Mouse (Mus musculus): ENCODE results near the gene Kif19a.
A peak's percentile ranks its signal among the peaks of the same experiment; 100 is the strongest.

The Kif19a gene

GRCm38 (mm10) chr11:114809371-114809770 is 44.2 kb downstream of the Kif19a start:
- DNase-seq: no peak

GRCm38 (mm10) chr11:114810344-114810743 is 45.2 kb downstream of the Kif19a start:
- no peak for DNase-seq

DNA sequence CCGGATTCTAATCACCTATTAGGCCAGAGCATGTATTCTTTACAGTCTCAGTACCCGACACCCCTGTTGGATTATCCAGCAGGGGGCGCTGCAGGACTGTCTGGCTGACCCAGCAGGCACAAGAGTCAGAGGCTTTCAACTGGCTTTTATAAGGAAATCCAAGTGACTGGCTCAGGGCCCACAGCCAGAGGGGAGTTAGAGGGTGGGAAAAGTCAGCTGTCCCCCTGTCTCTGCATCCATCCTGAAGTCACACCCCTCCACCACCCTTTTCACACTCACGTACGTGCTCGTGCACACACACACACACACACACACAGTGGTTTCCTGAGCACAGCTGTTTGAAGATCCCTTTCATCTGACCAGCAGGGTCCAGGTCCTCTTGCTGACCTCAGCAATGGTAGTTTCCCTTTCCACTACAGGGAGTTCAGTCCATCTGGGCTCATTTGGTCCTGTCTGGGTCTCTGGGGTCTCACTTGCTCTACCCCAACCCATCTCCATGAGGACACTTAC is 47.6 kb downstream of the Kif19a start:
- peak; percentile 46 for DNase-seq

- DNase-seq: no peak
Measured at GRCm38 (mm10) chr11:114814873-114815592, 49.8 kb downstream of the Kif19a start.

GRCm38 (mm10) chr11:114816934-114817333 is 51.7 kb downstream of the Kif19a start:
- DNase-seq: no peak

DNA sequence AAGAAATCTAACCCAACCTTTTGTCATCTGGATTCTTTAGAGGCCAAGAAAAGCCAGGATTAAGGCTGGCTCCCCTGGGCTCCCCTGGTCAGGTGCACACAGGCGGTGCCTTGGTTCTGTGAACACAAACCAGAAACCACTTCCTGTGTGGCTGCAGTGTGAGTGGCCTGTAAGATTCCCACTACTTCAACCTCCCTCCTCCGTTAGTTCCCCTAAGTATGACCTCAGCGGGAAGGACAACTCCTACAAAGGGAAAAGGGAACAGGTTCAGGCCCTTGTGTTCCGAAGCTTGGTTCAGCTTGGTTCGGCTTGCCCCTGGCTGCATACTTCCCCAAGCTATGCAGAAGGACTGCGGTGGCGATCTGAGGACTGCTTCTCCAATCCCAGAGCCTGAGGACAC is 53.0 kb downstream of the Kif19a start:
- DNase-seq: no peak

DNA sequence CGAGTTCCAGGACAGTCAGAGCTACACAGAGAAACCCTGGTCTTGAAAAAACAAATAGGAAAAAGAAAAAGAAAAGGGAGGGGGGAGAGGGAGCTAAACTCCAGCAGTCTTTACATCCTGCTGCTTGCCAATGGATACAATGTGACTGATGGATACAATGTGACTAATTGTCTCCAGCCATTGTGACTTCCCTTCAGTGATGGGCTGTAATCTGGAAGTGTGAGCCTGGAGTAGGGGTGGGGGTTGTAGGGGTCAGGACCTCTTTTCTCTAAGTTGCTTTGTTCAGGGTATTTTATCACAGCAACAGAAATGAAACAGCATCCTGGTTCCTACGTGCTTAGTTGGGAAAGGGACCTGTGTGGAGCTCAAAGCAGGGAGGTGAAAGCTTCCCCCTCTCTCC is 53.9 kb downstream of the Kif19a start:
- DNase-seq: no peak

GRCm38 (mm10) chr11:114820444-114820843 is 55.3 kb downstream of the Kif19a start:
- DNase-seq: no peak

DNA sequence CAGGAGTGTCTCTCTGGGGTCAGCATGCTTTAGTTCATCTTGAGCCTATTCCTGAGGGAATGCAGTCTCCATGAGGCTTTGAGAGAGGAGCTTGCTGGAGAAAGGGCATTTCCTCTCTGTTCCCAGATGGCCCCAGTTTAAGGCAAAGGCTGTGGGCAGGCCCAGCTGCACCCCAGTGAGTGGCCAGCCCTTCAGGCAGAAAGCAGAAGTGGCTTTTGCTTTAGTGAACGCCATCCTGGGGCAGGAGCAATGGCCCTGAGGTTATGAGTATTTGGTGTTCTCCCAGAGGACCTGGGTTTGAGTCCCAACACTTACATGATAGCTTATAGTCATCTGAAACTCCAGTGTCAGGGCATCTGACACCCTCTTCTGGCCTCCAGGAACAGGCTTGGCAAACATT is 56.1 kb downstream of the Kif19a start:
- no peak for DNase-seq

DNA sequence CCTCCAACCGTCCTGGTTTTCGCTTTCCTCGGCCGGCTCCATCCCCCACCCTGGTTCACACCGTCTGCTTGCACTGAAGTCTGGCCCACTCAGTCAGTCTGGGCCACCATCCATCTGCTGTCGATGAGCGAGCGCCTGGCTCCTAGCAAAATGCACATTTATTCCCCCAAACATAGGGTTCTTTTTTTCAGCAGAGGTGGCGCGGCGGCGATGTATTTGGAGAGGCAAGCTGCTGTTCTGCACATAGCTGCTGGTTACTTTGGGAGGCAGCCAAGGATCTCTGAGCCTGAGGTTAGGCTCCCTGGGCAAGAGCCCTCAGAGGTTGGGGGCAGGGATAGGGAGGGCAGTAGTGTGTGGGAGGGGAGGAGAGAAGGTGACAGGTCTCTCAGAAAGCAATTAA is 57.5 kb downstream of the Kif19a start:
- no peak for DNase-seq

GRCm38 (mm10) chr11:114823199-114823725 is 58.1 kb downstream of the Kif19a start:
- no peak for DNase-seq

DNA sequence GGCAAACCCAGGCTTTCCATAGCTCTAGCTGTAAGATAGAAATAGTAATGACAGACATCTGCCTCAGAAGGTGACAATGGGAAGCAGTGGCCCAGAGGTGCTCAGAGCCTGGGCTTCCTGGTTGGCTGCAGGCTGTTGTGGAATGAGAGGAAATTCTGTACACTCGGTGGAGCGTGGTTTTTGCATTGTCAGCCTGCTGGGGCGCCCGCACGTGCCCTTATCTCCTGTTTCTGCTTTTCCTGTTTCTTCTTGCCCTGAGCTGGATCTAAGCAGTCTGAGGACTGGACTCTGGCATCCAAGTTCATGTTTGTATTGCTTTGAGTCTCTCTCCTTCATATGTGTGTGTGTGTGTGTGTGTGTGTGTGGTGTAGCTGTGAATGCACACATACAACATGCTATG is 61.5 kb downstream of the Kif19a start:
- DNase-seq: no peak

GRCm38 (mm10) chr11:114829499-114830432 is 64.6 kb downstream of the Kif19a start:
- no peak for DNase-seq

DNA sequence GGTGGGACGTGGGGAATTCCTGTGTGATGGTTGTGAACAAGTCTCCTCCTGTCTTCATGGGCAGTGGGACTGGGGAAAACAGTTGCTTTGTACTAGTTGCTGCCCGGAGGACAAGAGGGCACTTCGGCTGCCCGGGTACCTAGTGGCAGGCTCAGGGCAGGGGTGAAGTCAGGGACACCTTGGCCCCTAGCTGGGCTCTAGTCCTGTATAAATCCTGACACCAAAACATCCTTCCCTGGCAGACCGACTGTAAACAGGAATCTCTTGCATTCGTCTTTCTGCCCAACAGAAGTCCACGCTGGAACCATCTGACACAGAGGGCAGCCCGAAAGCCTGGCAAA is 65.2 kb downstream of the Kif19a start:
- no peak for DNase-seq

DNA sequence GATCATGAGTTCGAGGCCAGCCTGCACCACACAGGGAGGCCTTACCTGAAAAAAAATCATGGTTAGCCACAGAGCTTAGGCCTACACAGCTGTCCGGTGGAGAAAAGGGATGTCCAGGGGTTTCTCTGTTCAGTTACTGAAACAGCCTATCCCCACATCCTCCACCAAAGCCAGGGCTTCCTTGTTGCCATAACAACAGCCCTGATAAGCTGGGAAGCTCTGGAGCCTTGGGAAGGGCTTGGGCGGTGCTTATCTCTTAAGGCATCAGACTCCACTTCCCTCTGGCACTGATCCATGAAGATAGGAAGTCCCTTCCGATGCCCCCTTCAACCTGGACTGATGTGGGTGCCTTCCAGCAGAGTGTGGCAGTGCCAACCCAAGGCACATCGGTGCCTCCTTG is 68.0 kb downstream of the Kif19a start:
- no peak for DNase-seq
